Mouse (Mus musculus): ENCODE measurements around the gene Naa80. TPM values are rescaled to one million over a fixed set of nuclear protein-coding genes. Genes with fewer than 3 reads are reported as not detected.

Gene Naa80
- polyA plus RNA-seq, 1 experiment = 43.0 TPM

- Histone ChIP-seq H3K36me3 (ENCODE audit: control insufficient read depth, insufficient read depth, low read length) (no peaks in the 10 kb centered on the region), H3K4me3 (ENCODE audit: insufficient read depth, low read depth, low read length) (no peak overlapping the region), H3K27me3 (replicated peaks; ENCODE audit: control insufficient read depth, insufficient read depth, low read length) (no peaks in the 10 kb centered on the region), H3K27ac (ENCODE audit: insufficient read depth, low read depth, low read length) (no peak overlapping the region), H3K4me1 (ENCODE audit: control insufficient read depth, insufficient read depth, low read length) (peaks cover 6% of the 10 kb centered on the region; the same call in 1 of the 2 replicates)
- 27% methylated on average over 4 of the region's 4 CpGs for WGBS
- DNase-seq = no peak
- no peak for TF ChIP-seq POLR2A (IDR thresholded peaks at IDR 0.05; ENCODE audit: low read depth, low read length)
- no peak for TF ChIP-seq CTCF (conservative IDR thresholded peaks at IDR 0.05; ENCODE audit: insufficient read depth, insufficient read length, low read depth, low read length)
Measured at GRCm38 (mm10) chr9:107630576-107630975, 51.9 kb downstream of the Naa80 start.

GRCm38 (mm10) chr9:107631311-107631826, 52.7 kb downstream of the Naa80 start:
- Histone ChIP-seq H3K27me3 (replicated peaks; ENCODE audit: control insufficient read depth, insufficient read depth, low read length) (no peaks in the 10 kb centered on the region), H3K27ac (ENCODE audit: insufficient read depth, low read depth, low read length) (no peak overlapping the region), H3K36me3 (ENCODE audit: control insufficient read depth, insufficient read depth, low read length) (no peaks in the 10 kb centered on the region), H3K4me3 (ENCODE audit: insufficient read depth, low read depth, low read length) (no peak overlapping the region), H3K4me1 (ENCODE audit: control insufficient read depth, insufficient read depth, low read length) (peaks cover 8% of the 10 kb centered on the region; the same call in 1 of the 2 replicates)
- no peak for DNase-seq
- 69% methylated on average over 9 of the region's 9 CpGs for WGBS
- TF ChIP-seq POLR2A (IDR thresholded peaks at IDR 0.05; ENCODE audit: low read depth, low read length) (no peak), CTCF (conservative IDR thresholded peaks at IDR 0.05; ENCODE audit: insufficient read depth, insufficient read length, low read depth, low read length) (no peak)

GRCm38 (mm10) chr9:107631861-107632260, 53.2 kb downstream of the Naa80 start:
- DNase-seq = no peak
- Histone ChIP-seq H3K27ac (ENCODE audit: insufficient read depth, low read depth, low read length) (no peak overlapping the region), H3K27me3 (replicated peaks; ENCODE audit: control insufficient read depth, insufficient read depth, low read length) (no peaks in the 10 kb centered on the region), H3K4me3 (ENCODE audit: insufficient read depth, low read depth, low read length) (no peak overlapping the region), H3K36me3 (ENCODE audit: control insufficient read depth, insufficient read depth, low read length) (no peaks in the 10 kb centered on the region), H3K4me1 (ENCODE audit: control insufficient read depth, insufficient read depth, low read length) (peaks cover 8% of the 10 kb centered on the region; the same call in 1 of the 2 replicates)
- no peak for TF ChIP-seq CTCF (conservative IDR thresholded peaks at IDR 0.05; ENCODE audit: insufficient read depth, insufficient read length, low read depth, low read length)
- no peak for TF ChIP-seq POLR2A (IDR thresholded peaks at IDR 0.05; ENCODE audit: low read depth, low read length)
- WGBS = 87% methylated on average over 8 of the region's 8 CpGs

GRCm38 (mm10) chr9:107632478-107632877, 53.8 kb downstream of the Naa80 start:
- Histone ChIP-seq H3K36me3 (ENCODE audit: control insufficient read depth, insufficient read depth, low read length) (no peaks in the 10 kb centered on the region), H3K27me3 (replicated peaks; ENCODE audit: control insufficient read depth, insufficient read depth, low read length) (no peaks in the 10 kb centered on the region), H3K27ac (ENCODE audit: insufficient read depth, low read depth, low read length) (peak overlapping the region; percentile 70), H3K4me1 (ENCODE audit: control insufficient read depth, insufficient read depth, low read length) (peaks cover 8% of the 10 kb centered on the region; the same call in 1 of the 2 replicates), H3K4me3 (ENCODE audit: insufficient read depth, low read depth, low read length) (peak overlapping the region; percentile 71)
- TF ChIP-seq POLR2A (IDR thresholded peaks at IDR 0.05; ENCODE audit: low read depth, low read length) = no peak
- no peak for TF ChIP-seq CTCF (conservative IDR thresholded peaks at IDR 0.05; ENCODE audit: insufficient read depth, insufficient read length, low read depth, low read length)
- DNase-seq = peak; percentile 65
- 33% methylated on average over 6 of the region's 6 CpGs for WGBS

GRCm38 (mm10) chr9:107633091-107633660, 54.5 kb downstream of the Naa80 start:
- TF ChIP-seq POLR2A (IDR thresholded peaks at IDR 0.05; ENCODE audit: low read depth, low read length) = no peak
- no peak for TF ChIP-seq CTCF (conservative IDR thresholded peaks at IDR 0.05; ENCODE audit: insufficient read depth, insufficient read length, low read depth, low read length)
- Histone ChIP-seq H3K4me1 (ENCODE audit: control insufficient read depth, insufficient read depth, low read length) (0 out of 2 replicates have a peak, but pooled peaks cover 3% of the 10 kb centered on the region), H3K36me3 (ENCODE audit: control insufficient read depth, insufficient read depth, low read length) (no peaks in the 10 kb centered on the region), H3K27me3 (replicated peaks; ENCODE audit: control insufficient read depth, insufficient read depth, low read length) (no peaks in the 10 kb centered on the region), H3K4me3 (ENCODE audit: insufficient read depth, low read depth, low read length) (peak overlapping the region; percentile 71), H3K27ac (ENCODE audit: insufficient read depth, low read depth, low read length) (peak overlapping the region; percentile 83)
- WGBS = 2% methylated on average over 33 of the region's 33 CpGs
- peak; percentile 87 for DNase-seq

Other genes starting within 250 kb of the Naa80 start
- gene Hemk1, start 240.5 kb upstream of the Naa80 start, polyA plus RNA-seq (2012; rRNA removed) = 35.0 and 42.1 TPM in 2 replicates
- 6.1 and 7.4 TPM in 2 replicates for gene 6430571L13Rik, start 238.3 kb upstream of the Naa80 start, polyA plus RNA-seq (2012; rRNA removed)
- 0.48 and 0.62 TPM in 2 replicates for gene Cacna2d2, start 179.3 kb upstream of the Naa80 start, polyA plus RNA-seq (2012; rRNA removed)
- 52.1 and 63.6 TPM in 2 replicates for gene Tmem115, start 44.9 kb upstream of the Naa80 start, polyA plus RNA-seq (2012; rRNA removed)
- gene Cyb561d2, start 36.7 kb upstream of the Naa80 start, polyA plus RNA-seq (2012; rRNA removed) = 62.6 and 77.4 TPM in 2 replicates
- 61.5 and 62.6 TPM in 2 replicates for gene Nprl2, start 36.7 kb upstream of the Naa80 start, polyA plus RNA-seq (2012; rRNA removed)
- gene Zmynd10, start 31.6 kb upstream of the Naa80 start, polyA plus RNA-seq (2012; rRNA removed) = 52.6 and 52.9 TPM in 2 replicates
- 23.0 and 24.0 TPM in 2 replicates for gene Rassf1, start 27.3 kb upstream of the Naa80 start, polyA plus RNA-seq (2012; rRNA removed)
- gene Tusc2, start 15.6 kb upstream of the Naa80 start, polyA plus RNA-seq (2012; rRNA removed) = 82.5 and 93.8 TPM in 2 replicates
- 103 and 155 TPM in 2 replicates for gene Hyal2, start 10.9 kb upstream of the Naa80 start, polyA plus RNA-seq (2012; rRNA removed)
- gene Hyal1, start 2.0 kb upstream of the Naa80 start, polyA plus RNA-seq (2012; rRNA removed) = 8.1 and 9.4 TPM in 2 replicates
- 1.6 and 2.1 TPM in 2 replicates for gene Hyal3, start 1.9 kb downstream of the Naa80 start, polyA plus RNA-seq (2012; rRNA removed)
- gene Ifrd2, start 8.8 kb downstream of the Naa80 start, polyA plus RNA-seq (2012; rRNA removed) = 50.5 and 57.8 TPM in 2 replicates
- gene Sema3b, start 30.3 kb downstream of the Naa80 start, polyA plus RNA-seq (2012; rRNA removed) = 63.3 and 78.8 TPM in 2 replicates
- gene Gnai2, start 56.5 kb downstream of the Naa80 start, polyA plus RNA-seq (2012; rRNA removed) = 356 and 366 TPM in 2 replicates
- 77.9 and 139 TPM in 2 replicates for gene Slc38a3, start 90.6 kb downstream of the Naa80 start, polyA plus RNA-seq (2012; rRNA removed)
- gene Gnat1, start 100.8 kb downstream of the Naa80 start, polyA plus RNA-seq (2012; rRNA removed) = 0.09 and 0.22 TPM in 2 replicates
- gene Sema3f, start 131.6 kb downstream of the Naa80 start, polyA plus RNA-seq (2012; rRNA removed) = 39.1 and 45.5 TPM in 2 replicates
- 43.8 and 51.5 TPM in 2 replicates for gene Rbm5, start 192.1 kb downstream of the Naa80 start, polyA plus RNA-seq (2012; rRNA removed)